Mouse (Mus musculus) monocyte, adult 5-6 weeks (primary cell): Measurements from ENCODE around the gene Gga1. TPM values are rescaled to one million over a fixed set of nuclear protein-coding genes. Genes with fewer than 3 reads are reported as not detected.
"Not testable (repeated sequence)": the region's sequence is repeated elsewhere in the genome, so short reads cannot be mapped to it uniquely, and the experiment has no call there.

ENCODE experiments used
- ATAC-seq: fragments of 153-309, 156-312 bp; replicated peaks from 2 replicates; pipeline ENCODE4 v1.8.0; 2017; ENCODE audit warnings: mild to moderate bottlenecking; ENCODE audit not compliant: low TSS enrichment, insufficient number of reproducible peaks, severe bottlenecking, poor library complexity, low FRiP score
- total RNA-seq: library from RNA; stranded (forward); fragments of 200-1000, 200-491, 200-594 nt; gene quantifications from 3 replicates; pipeline ENCODE4 v1.2.3, GENCODE M21; 2017

The Gga1 gene
- total RNA-seq, 1 experiment from 2014 or later, result 20.8 TPM

DNA sequence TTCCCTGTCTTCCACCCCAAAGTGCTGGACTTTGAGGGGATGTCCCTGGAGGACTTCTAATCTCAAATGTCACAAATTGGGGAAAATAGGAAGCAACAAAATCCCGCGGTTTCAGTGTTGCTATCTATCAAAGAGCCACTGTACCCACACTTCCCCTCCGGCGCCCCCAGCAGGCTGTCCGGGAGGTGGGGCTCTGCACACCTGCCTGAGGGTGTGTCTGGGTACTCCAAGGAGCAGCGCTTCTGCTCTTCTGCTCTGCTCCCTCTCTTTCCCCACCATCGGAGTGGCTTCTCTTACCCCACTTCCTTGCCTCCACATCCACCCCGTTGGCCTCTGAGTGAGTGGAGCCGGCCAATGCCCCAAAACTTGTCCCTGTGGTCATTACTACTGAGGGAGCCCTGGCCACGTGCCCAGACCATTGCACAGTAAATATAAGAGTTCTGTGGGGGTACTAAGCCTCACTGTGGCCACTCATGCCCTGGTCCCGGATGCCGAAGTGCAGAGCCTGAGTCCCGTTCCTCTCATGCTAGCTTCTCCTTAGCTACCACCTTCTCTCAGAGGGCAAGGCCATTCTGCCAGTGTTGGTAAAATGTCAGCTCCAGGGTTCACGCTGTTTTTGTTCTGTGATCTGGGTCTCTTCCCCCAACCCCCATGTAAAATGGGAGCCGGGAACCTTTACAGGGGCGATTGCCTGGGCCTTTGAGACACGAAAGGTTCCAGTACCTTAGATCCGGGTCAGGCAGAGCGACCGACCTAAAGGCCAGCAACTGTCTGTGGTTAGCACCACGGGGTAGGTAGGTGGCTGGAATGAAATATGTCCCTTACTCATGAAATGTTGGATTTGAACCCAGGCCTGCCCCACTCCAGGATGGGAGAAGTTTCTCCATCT lies 33.2 kb upstream of the Gga1 start:
- ATAC-seq, result no peak

GRCm38 (mm10) chr15:78844791-78845190 lies 32.2 kb upstream of the Gga1 start:
- no peak for ATAC-seq

- no peak for ATAC-seq
Observed at GRCm38 (mm10) chr15:78845321-78845720, 31.7 kb upstream of the Gga1 start.

- ATAC-seq, result no peak
Observed at GRCm38 (mm10) chr15:78845867-78846266, 31.1 kb upstream of the Gga1 start.

DNA sequence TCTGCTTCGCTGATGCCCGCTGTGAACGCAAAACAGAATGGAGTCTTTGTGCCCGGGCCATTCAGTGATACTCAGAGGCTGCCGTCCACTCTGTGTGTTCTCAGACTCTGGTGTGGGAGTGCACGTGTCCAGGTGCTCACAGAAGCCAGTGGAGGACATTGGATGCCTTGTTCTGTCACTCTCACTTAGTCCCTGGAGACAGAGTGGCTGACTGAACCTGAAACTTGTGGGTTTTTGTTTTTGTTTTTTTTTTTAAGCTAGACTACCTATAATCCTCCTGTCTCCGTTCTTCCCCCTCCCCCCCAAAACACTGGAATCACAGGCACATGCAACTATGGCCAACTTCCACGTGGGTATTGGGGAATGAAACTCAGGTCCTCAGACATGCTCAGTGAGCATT lies 30.6 kb upstream of the Gga1 start:
- no peak for ATAC-seq

DNA sequence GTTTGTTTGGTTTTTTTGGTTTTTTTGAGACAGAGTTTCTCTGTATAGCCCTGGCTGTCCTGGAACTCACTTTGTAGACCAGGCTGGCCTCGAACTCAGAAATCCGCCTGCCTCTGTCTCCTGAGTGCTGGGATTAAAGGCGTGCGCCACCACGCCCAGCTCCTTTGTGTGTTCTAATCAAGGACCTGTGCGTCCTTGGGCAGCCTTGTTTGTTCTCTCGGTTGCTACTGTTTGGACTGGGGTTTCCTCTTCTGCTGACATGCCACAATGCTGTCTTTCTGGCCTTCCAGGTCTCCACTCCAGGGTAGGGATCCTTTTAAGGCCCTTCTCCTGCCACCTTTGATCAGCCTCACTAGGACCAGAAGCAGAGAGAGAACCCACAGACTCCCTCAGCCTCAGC lies 30.2 kb upstream of the Gga1 start:
- not testable (repeated sequence) for ATAC-seq

- peak; percentile 68; the same call in 1 of the 2 replicates for ATAC-seq
Observed at GRCm38 (mm10) chr15:78848467-78848866, 28.5 kb upstream of the Gga1 start.

DNA sequence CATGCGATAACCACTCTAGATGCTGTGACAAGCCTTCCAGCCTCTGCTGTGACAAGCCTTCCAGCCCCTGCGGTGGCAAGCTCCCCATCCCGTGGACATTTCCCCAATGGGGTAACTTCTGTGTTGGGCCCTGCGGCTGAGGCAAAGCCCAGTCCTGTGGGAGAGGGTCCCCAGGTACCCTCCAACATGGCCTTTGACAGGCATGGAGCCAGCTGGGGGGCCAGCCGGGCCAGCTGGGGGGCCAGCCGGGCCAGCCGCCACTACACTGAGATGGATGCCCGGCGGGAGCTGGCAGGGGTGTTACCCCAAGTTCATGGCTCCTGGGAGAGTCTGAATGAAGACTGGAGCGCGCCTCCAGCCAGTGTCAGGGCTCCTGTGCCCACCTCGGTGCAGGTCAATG lies 27.5 kb upstream of the Gga1 start:
- ATAC-seq, result no peak

GRCm38 (mm10) chr15:78850059-78850824 lies 26.7 kb upstream of the Gga1 start:
- ATAC-seq, result no peak

GRCm38 (mm10) chr15:78850944-78851343 lies 26.0 kb upstream of the Gga1 start:
- no peak for ATAC-seq

GRCm38 (mm10) chr15:78851505-78852153 lies 25.4 kb upstream of the Gga1 start:
- ATAC-seq, result peak; percentile 90

DNA sequence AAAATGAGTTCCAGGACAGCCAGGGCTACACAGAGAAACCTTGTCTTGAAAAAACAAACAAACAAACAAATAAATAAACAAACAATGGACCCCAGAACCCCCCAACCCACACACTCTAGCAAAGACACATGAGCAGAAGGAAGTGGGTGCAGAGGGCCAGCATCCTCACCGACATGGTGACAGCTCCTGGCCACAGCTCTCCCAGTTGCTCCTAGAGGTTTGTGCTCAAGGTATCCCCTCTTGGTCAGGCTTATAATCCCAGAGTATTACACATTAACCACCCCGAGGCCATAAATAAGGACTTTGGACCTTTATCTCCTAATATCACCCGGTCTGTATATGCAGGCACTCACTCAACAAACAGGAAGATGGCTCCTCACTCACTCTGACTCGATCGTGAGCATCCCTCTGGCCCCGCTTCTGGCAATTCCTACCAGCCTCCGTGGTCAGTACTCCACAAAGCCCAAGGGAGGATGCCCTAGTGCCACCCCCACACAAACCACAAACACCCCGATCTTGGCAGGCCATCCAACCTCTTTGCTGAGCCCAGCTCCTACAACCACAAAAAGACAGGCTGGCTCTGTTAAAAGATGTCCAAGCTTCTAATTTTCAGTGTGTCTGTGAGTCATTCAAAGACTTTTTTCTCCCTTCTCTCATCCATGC lies 21.6 kb upstream of the Gga1 start, which contains the start of gene Lgals2:
Lgals2 (minus strand) TSS at position 227 of the 663 bp plus-strand sequence.
- ATAC-seq, result no peak

GRCm38 (mm10) chr15:78857009-78857408 lies 20.0 kb upstream of the Gga1 start:
- ATAC-seq, result no peak

- ATAC-seq, result no peak
Observed at GRCm38 (mm10) chr15:78859311-78859710, 17.7 kb upstream of the Gga1 start.

DNA sequence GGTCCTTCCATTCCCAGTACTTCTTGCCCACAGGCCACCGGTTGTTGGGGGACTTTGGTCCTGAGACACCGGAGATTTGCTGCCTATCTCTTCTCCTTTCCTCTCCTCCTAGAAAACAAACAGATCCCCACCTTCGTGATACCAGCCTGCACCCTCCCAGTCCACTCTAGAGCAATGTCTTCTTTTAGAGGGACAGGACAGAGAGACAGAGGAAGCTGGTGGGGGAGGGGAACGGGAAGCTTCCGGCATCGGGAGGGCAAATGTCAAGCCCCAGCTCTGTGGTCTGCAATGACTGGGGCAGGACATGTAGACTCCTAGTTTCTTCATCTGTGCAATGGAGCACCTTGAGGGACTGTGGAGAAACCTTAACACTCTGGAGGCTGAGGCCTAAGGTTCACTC lies 17.3 kb upstream of the Gga1 start:
- ATAC-seq, result peak; percentile 32; the same call in 1 of the 2 replicates

DNA sequence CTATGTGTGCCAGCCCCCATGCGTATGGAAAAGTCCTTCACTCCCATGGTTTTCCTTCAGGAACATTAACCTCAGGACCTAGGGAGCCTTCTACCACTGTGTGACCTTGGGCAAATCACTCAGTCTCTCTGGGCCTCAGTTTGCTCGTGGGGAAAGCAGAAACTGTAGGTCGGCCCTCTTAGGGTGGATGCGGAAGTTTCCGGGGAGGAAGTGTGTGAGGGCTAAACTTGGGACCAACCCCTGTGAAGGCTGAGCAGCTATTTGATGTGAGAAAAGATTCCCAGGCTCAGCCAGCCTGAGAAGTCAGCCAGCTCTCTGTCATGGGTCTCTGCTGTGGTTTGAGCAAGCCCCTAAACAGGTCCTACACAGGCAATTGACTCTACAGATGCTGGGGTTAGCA lies 14.7 kb upstream of the Gga1 start:
- peak; percentile 54 for ATAC-seq

DNA sequence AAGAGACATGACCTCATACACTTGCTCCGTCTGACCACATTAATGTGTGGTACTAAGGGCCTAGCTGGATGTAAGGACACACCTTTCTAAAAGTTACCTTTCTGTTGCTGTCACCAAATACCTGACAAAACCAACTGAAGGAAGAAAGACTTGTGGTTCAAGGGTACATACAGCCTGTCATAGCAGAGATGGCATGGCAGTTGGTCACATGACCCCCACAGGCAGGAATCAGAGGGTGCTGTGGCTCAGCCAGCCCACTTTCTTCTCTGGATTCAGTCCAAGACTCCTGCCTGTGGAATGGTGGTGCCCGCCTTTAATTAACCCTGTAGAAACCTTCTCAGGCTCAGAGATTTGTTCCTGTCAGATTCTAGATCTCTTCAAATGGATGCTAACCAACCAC lies 13.8 kb upstream of the Gga1 start:
- no peak for ATAC-seq

GRCm38 (mm10) chr15:78863852-78864253 lies 13.1 kb upstream of the Gga1 start:
- peak; percentile 58 for ATAC-seq

DNA sequence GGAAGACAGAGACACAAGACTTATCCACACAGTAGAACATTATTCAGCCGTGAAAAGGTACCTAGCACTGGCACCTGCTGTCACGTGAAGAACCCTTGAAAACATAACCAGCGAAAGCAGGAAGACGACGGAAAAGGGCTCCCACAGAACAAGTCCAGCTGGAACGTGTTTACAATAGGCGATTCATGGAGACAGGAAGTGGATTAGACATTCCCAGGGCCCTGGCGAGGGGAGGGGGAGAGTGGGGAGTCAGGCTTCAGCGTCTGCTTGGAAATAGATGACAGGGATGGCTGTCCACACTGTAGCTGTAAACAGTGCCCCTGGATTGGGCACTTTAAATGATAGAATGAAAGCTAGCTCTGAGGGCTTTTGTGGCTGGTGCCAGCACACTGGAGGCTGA lies 8.6 kb upstream of the Gga1 start:
- ATAC-seq, result no peak
